Mouse (Mus musculus) olfactory bulb, adult 2 months (tissue): ENCODE results near the gene Apod.

ENCODE experiments used
- CTCF ChIP-seq: fragments of 200-500 bp; IDR thresholded peaks from 2 replicates; pipeline ENCODE4 v1.5.1; 2012; ENCODE audit warnings: low read depth, mild to moderate bottlenecking, low read length, moderate library complexity; ENCODE audit not compliant: insufficient read depth
- POLR2A ChIP-seq: fragments of 200-500 bp; IDR thresholded peaks from 2 replicates; pipeline ENCODE4 v1.6.1; 2012; ENCODE audit warnings: mild to moderate bottlenecking, low read depth, low read length, moderate library complexity; ENCODE audit not compliant: insufficient read depth

DNA sequence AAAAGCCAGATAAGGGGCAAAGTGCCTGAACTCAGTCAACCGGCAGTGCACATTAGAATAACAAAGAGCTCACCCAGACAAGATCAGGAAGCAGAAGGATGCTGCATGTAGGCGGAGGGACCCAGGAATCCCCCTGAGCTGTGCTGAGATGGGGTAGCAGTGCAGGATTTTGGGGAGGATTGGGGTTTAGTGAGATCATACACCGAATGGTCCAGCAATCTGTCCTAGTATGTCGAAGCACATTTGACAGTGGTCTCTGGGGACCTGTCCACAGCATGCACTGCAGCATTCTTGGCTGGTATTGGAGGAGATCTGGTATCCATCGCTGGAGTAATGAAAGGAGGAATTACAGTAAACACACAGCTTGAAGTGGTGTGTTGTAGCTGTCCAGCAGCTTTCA is 27.9 kb upstream of the Apod start:
- TF ChIP-seq POLR2A (no peak), CTCF (no peak)
